Mouse (Mus musculus): ENCODE data around the gene 4921536K21Rik. TPM values are rescaled to one million over a fixed set of nuclear protein-coding genes. Genes with fewer than 3 reads are reported as not detected.

Gene 4921536K21Rik
- polyA plus RNA-seq, 1 experiment: 1.1 TPM

GRCm38 (mm10) chr11:3931511-3932211, 36.8 kb upstream of the 4921536K21Rik start, which contains the start of gene Tcn2:
TSS of gene Tcn2 (minus strand) at chr11:3932159.
- under 1% methylated on average over 23 of the region's 26 CpGs for WGBS
- Histone ChIP-seq H3K4me3 (ENCODE audit: insufficient read depth, low read depth, low read length) (peak within 1 kb of the TSS; percentile 78), H3K27me3 (replicated peaks; ENCODE audit: control insufficient read depth, insufficient read depth, low read length) (no peaks in the 10 kb centered on the region), H3K27ac (ENCODE audit: insufficient read depth, low read depth, low read length) (peak within 1 kb of the TSS; percentile 86), H3K4me1 (ENCODE audit: control insufficient read depth, insufficient read depth, low read length) (peaks cover 22% of the 10 kb centered on the region), H3K36me3 (ENCODE audit: control insufficient read depth, insufficient read depth, low read length) (no peaks in the 10 kb centered on the region; the same call in 1 of the 2 replicates)
- peak; percentile 99 for DNase-seq
- peak; percentile 32 for TF ChIP-seq POLR2A (IDR thresholded peaks at IDR 0.05; ENCODE audit: low read depth, low read length)
- no peak for TF ChIP-seq CTCF (conservative IDR thresholded peaks at IDR 0.05; ENCODE audit: insufficient read depth, insufficient read length, low read depth, low read length)

- DNase-seq: peak; percentile 60
- Histone ChIP-seq H3K36me3 (ENCODE audit: control insufficient read depth, insufficient read depth, low read length) (peaks cover 2% of the 10 kb centered on the region; the same call in 1 of the 2 replicates), H3K4me3 (ENCODE audit: insufficient read depth, low read depth, low read length) (peak overlapping the region; percentile 78), H3K4me1 (ENCODE audit: control insufficient read depth, insufficient read depth, low read length) (peaks cover 22% of the 10 kb centered on the region), H3K27me3 (replicated peaks; ENCODE audit: control insufficient read depth, insufficient read depth, low read length) (no peaks in the 10 kb centered on the region), H3K27ac (ENCODE audit: insufficient read depth, low read depth, low read length) (peak overlapping the region; percentile 86)
- TF ChIP-seq POLR2A (IDR thresholded peaks at IDR 0.05; ENCODE audit: low read depth, low read length) (no peak), CTCF (conservative IDR thresholded peaks at IDR 0.05; ENCODE audit: insufficient read depth, insufficient read length, low read depth, low read length) (no peak)
- WGBS: 22% methylated on average over 6 of the region's 6 CpGs
Measured at GRCm38 (mm10) chr11:3930931-3931330, 36.0 kb upstream of the 4921536K21Rik start.

GRCm38 (mm10) chr11:3930019-3930418, 35.1 kb upstream of the 4921536K21Rik start:
- DNase-seq: peak; percentile 51
- peak overlapping the region; percentile 78 for H3K4me3 ChIP-seq (ENCODE audit: insufficient read depth, low read depth, low read length)
- 31% methylated on average over 4 of the region's 4 CpGs for WGBS
- H3K27ac ChIP-seq (ENCODE audit: insufficient read depth, low read depth, low read length): peak overlapping the region; percentile 86; the same call in 1 of the 2 replicates
- TF ChIP-seq POLR2A (IDR thresholded peaks at IDR 0.05; ENCODE audit: low read depth, low read length) (no peak), CTCF (conservative IDR thresholded peaks at IDR 0.05; ENCODE audit: insufficient read depth, insufficient read length, low read depth, low read length) (no peak)
- peaks cover 6% of the 10 kb centered on the region; the same call in 1 of the 2 replicates for H3K36me3 ChIP-seq (ENCODE audit: control insufficient read depth, insufficient read depth, low read length)
- peaks cover 16% of the 10 kb centered on the region for H3K4me1 ChIP-seq (ENCODE audit: control insufficient read depth, insufficient read depth, low read length)
- H3K27me3 ChIP-seq (replicated peaks; ENCODE audit: control insufficient read depth, insufficient read depth, low read length): no peaks in the 10 kb centered on the region

- Histone ChIP-seq H3K4me1 (ENCODE audit: control insufficient read depth, insufficient read depth, low read length) (no peaks in the 10 kb centered on the region; the same call in 1 of the 2 replicates), H3K27me3 (replicated peaks; ENCODE audit: control insufficient read depth, insufficient read depth, low read length) (no peaks in the 10 kb centered on the region), H3K4me3 (ENCODE audit: insufficient read depth, low read depth, low read length) (no peak overlapping the region), H3K27ac (ENCODE audit: insufficient read depth, low read depth, low read length) (no peak overlapping the region), H3K36me3 (ENCODE audit: control insufficient read depth, insufficient read depth, low read length) (peaks cover 11% of the 10 kb centered on the region)
- WGBS: 93% methylated on average over 10 of the region's 10 CpGs
- TF ChIP-seq CTCF (conservative IDR thresholded peaks at IDR 0.05; ENCODE audit: insufficient read depth, insufficient read length, low read depth, low read length) (no peak), POLR2A (IDR thresholded peaks at IDR 0.05; ENCODE audit: low read depth, low read length) (no peak)
- DNase-seq: no peak
Measured at GRCm38 (mm10) chr11:3925916-3926315, 31.0 kb upstream of the 4921536K21Rik start.

GRCm38 (mm10) chr11:3922731-3923130, 27.8 kb upstream of the 4921536K21Rik start:
- peaks cover 12% of the 10 kb centered on the region for H3K36me3 ChIP-seq (ENCODE audit: control insufficient read depth, insufficient read depth, low read length)
- H3K4me1 ChIP-seq (ENCODE audit: control insufficient read depth, insufficient read depth, low read length): no peaks in the 10 kb centered on the region; the same call in 1 of the 2 replicates
- no peak overlapping the region for H3K27ac ChIP-seq (ENCODE audit: insufficient read depth, low read depth, low read length)
- no peak for DNase-seq
- no peaks in the 10 kb centered on the region for H3K27me3 ChIP-seq (replicated peaks; ENCODE audit: control insufficient read depth, insufficient read depth, low read length)
- TF ChIP-seq CTCF (conservative IDR thresholded peaks at IDR 0.05; ENCODE audit: insufficient read depth, insufficient read length, low read depth, low read length) (no peak), POLR2A (IDR thresholded peaks at IDR 0.05; ENCODE audit: low read depth, low read length) (no peak)
- H3K4me3 ChIP-seq (ENCODE audit: insufficient read depth, low read depth, low read length): no peak overlapping the region
- WGBS: 95% methylated on average over 6 of the region's 6 CpGs

GRCm38 (mm10) chr11:3922115-3922514, 27.2 kb upstream of the 4921536K21Rik start:
- Histone ChIP-seq H3K27ac (ENCODE audit: insufficient read depth, low read depth, low read length) (no peak overlapping the region), H3K4me1 (ENCODE audit: control insufficient read depth, insufficient read depth, low read length) (no peaks in the 10 kb centered on the region; the same call in 1 of the 2 replicates), H3K36me3 (ENCODE audit: control insufficient read depth, insufficient read depth, low read length) (peaks cover 12% of the 10 kb centered on the region), H3K27me3 (replicated peaks; ENCODE audit: control insufficient read depth, insufficient read depth, low read length) (no peaks in the 10 kb centered on the region), H3K4me3 (ENCODE audit: insufficient read depth, low read depth, low read length) (no peak overlapping the region)
- DNase-seq: no peak
- no peak for TF ChIP-seq CTCF (conservative IDR thresholded peaks at IDR 0.05; ENCODE audit: insufficient read depth, insufficient read length, low read depth, low read length)
- no peak for TF ChIP-seq POLR2A (IDR thresholded peaks at IDR 0.05; ENCODE audit: low read depth, low read length)
- 95% methylated on average over 9 of the region's 9 CpGs for WGBS

- WGBS: 28% methylated on average over 8 of the region's 8 CpGs
- peaks cover 10% of the 10 kb centered on the region for H3K36me3 ChIP-seq (ENCODE audit: control insufficient read depth, insufficient read depth, low read length)
- peak; percentile 57 for DNase-seq
- H3K4me3 ChIP-seq (ENCODE audit: insufficient read depth, low read depth, low read length): no peak overlapping the region
- H3K4me1 ChIP-seq (ENCODE audit: control insufficient read depth, insufficient read depth, low read length): no peaks in the 10 kb centered on the region
- H3K27ac ChIP-seq (ENCODE audit: insufficient read depth, low read depth, low read length): no peak overlapping the region
- peak; percentile 82 for TF ChIP-seq CTCF (conservative IDR thresholded peaks at IDR 0.05; ENCODE audit: insufficient read depth, insufficient read length, low read depth, low read length)
- TF ChIP-seq POLR2A (IDR thresholded peaks at IDR 0.05; ENCODE audit: low read depth, low read length): no peak
- H3K27me3 ChIP-seq (replicated peaks; ENCODE audit: control insufficient read depth, insufficient read depth, low read length): no peaks in the 10 kb centered on the region
Measured at GRCm38 (mm10) chr11:3921281-3921850, 26.5 kb upstream of the 4921536K21Rik start.
